Mouse (Mus musculus): ENCODE results near the gene Gm42421. TPM values are rescaled to one million over a fixed set of nuclear protein-coding genes. Genes with fewer than 3 reads are reported as not detected.

The Gm42421 gene
- total RNA-seq, 2 experiments from 2014 or later = 6.0 TPM; not detected in 1

DNA sequence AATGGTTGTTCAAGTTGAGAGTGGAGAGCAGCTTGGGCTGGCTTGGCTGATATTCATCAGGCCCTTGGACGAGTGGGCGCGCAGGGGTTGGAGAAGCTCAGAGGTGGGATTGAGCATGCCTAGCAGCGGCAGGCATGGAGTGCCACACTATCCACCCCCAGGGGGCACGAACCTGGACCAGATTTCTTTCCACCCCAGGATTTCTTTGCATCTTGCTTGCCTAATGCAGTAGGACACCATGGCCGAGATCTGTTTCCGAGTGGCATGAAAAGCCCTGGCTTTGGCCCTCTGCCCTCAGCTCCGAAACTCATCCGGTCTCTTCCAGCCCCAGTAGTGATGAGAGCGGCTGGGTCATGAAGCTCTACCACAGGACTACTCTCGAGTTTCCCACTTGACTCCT, 5.4 kb downstream of the Gm42421 start:
- ATAC-seq (replicated peaks; ENCODE audit: low FRiP score, poor library complexity, severe bottlenecking) = no peak

DNA sequence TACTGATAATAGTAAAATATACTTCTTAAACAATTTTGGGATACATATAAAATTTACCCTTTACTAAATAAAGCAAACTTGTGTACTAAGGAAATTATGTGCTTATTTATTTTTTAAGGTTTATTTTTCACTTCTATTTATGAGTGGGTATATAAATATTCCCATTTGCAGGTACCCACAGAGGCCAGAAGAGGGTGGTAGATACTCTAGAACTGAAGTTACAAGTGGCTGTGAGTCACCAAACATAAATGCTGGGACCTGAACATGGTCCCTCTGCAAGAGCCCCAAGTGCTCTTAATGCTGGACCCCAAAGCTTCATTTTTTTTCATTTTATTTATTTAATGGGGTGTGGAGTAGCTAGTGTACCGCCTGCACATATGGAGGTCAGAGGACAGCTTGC, 5.9 kb downstream of the Gm42421 start:
- no peak for ATAC-seq (replicated peaks; ENCODE audit: low FRiP score, poor library complexity, severe bottlenecking)

DNA sequence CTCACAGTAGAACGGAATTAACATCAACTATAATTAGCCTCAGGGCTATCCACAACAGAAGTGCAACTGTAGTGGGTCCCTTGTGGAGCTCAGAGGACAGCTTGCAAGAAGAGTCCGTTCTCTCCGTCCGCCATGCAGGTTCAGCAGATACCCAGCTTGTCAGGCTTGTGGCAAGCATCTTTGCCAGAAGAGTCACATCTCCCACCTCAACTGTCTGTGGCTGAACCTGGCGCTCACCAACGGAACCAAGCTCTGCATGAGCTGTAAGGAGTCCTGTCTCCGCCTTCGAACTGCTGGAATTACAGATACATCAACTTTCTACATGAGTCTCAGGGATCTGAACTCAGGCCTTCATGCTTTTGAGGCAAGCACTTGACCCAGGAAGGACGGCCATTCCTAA, 8.2 kb downstream of the Gm42421 start:
- ATAC-seq (replicated peaks; ENCODE audit: low FRiP score, poor library complexity, severe bottlenecking) = no peak

DNA sequence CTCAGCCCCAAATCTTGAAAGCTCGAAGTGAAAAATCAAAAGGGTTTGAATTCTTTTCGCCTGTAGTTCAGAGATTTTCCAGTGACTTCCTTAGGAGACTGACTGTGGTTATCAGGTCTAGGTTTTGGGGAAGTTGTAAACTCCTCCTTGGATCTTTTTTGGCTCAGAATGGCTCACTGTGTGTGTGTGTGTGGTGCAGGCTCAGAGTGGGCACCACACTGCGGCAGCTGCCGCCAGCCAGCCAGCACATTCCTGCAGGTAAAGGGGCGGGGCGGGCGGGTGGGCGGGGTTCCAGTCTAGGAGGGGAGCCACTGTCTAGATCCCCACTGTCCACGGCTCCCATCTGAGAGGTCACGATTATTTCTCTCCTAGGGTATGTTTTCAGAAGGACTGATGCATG, 13.6 kb downstream of the Gm42421 start:
- ATAC-seq (replicated peaks; ENCODE audit: low FRiP score, poor library complexity, severe bottlenecking) = no peak

DNA sequence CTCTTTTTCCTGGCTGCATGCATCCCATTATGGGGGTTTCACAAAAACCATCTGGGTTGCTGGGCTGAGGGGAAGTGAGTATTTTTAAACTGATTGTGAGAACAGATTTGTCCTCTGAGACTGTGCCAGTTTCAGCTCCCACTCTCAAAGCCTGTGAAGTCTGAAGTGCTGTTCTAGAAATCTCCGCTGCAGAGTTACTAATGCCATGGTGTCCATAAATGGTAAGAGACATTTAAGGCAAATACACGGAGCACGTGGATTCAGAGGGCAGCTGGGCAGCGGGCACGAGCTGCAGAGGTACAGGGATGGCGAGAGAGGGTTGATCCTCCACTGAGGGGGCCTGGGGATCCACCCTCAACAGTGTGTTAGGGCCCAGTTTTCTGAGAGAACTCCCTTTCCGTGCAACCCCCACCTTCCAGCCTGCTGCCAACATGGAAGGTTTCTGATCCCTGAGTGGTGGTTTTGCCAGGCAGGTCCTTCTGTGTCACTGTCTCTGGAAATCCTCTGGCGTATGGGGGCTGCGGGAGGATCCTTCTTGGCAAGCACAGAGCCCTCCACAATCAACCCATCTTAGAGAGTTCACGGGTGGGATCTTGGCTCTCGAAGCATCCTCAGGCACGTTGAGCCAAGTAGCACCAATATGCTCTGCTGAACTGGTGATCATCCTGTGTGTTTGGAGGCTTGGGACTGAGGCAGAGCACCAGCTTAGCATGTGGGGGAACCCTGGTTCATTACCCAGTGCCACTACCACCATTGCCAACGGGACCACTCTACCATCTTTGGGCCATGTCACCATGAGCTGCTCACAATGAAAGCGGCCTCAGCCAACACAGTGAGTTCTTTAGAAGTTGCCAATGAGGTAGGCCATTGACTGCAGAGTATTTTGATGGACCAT, 15.5 kb downstream of the Gm42421 start:
- no peak for ATAC-seq (replicated peaks; ENCODE audit: low FRiP score, poor library complexity, severe bottlenecking)

DNA sequence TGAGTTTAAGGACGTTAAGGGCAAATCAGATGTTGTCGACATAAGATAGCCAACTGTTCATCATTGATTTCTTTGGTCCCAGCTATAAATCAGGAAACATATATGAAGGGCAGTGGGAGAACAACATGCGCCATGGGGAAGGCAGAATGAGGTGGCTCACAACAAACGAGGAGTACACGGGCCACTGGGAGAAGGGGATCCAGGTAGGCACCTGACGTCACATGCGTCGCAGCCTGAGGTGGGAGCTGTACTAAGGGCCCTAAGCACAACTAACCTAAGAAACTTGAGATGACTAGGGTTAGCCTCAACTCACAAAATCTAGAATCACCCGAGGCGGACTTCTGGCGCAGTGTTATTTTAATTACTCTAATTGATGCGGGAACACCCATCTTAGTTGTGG, 20.4 kb downstream of the Gm42421 start:
- no peak for ATAC-seq (replicated peaks; ENCODE audit: low FRiP score, poor library complexity, severe bottlenecking)

DNA sequence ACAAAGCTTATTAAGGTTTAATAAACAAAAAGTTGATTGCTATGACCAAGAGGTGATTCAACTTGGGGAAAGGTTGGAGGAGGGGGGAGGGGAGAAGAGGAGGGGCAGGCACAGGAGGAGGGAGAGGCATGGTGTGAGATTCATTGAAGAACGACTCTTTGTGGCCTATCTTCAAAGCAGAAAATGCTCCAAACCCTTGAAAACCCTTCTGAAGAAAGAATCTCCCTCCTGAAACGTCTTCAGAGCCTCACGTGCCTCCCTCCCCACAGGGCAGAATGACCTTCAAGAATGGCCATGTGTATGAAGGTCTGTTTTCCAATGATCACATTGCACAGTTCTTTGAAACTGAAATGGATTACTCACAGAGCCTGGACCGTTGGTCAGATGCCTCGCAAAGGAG, 22.0 kb downstream of the Gm42421 start:
- ATAC-seq (replicated peaks; ENCODE audit: low FRiP score, poor library complexity, severe bottlenecking) = no peak

DNA sequence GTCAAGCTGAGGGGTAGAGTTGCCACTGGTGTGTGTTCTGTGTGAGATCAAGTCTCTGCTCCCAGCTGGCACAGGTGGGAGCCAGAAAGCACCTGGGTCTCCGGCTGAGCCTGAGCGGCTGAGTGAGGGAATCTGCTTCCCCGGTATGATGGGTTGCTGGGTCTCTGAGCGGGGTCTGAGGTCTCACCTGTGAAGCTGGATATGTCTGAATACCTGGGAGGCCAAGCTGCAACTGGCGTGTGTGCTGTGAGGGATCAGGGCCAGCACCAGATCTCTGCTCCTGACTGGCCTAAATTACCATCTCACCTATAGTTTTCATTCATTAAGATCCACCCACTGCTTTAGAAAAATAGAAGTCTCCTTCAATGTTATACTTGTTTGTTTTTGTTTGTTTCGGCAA, 29.1 kb downstream of the Gm42421 start:
- ATAC-seq (replicated peaks; ENCODE audit: low FRiP score, poor library complexity, severe bottlenecking) = no peak

DNA sequence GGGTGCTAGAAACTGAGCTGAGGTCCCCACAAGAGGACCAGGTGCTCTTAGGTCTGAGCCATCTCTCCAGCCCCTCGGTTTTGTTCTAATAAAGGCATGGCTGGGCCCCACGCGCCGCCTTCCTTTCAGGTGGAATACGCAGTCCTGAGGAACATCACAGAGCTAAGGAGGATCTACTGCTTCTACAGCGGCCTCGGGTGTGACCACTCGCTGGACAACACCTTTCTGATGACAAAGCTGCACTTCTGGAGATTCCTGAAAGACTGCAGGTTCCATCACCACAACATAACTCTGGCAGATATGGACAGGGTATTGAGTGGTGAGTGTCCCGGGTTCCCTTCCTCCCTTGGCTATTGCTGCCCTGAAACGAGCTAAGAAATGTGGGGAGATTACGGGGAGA, 31.6 kb downstream of the Gm42421 start:
- ATAC-seq (replicated peaks; ENCODE audit: low FRiP score, poor library complexity, severe bottlenecking) = no peak

DNA sequence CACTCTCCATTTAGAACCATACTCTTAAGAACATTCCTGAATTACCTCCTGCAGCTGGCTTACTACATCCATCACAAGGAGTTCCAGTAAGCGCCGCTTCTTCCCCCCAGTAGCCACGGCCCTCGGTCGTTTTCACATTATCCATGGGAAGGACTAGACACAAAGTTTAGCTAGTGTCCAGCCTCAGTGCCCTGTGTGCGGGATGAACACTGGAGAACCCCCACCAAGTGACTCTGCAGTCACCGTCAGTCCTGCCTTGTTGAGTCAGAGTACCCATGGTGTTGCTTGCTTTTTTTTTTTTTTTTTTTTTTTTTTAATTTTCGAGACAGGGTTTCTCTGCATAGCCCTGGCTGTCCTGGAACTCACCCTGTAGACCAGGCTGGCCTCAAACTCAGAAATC, 33.2 kb downstream of the Gm42421 start:
- ATAC-seq (replicated peaks; ENCODE audit: low FRiP score, poor library complexity, severe bottlenecking) = no peak

DNA sequence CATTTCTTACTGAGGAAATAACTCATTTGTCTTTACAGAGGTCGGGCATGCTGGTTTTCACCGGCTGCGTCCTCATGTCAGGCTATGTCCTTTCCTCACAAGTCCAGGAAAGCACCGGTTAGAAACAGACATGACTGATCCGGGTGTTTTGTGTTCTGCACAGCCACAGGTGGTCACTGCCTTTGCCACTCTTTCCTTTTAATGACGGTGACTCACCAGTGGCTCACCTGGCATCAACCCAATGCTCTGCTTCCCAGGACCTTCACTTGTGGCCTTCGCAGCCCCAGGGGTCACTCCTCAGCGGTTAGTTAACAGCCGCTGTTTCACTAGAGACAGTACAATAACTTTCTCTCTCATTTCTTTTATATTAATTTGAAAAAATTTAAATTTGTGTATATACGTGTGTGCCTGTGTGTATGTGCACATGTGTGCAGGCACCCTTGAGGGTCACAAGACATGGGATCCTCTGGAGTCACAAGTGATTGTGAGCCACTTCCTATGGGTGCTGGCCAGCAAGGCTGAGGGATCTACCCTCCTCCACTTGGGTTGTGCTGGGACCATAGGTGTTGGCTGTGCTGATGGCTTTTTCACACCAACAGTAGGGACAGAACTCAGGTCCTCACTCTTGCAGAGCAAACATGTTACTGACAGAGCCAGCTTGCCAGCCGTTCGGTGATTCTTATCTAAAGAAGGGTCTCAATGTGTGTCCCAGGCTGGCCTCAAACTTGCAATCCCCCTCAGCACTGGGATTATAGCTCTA, 37.8 kb downstream of the Gm42421 start:
- no peak for ATAC-seq (replicated peaks; ENCODE audit: low FRiP score, poor library complexity, severe bottlenecking)

DNA sequence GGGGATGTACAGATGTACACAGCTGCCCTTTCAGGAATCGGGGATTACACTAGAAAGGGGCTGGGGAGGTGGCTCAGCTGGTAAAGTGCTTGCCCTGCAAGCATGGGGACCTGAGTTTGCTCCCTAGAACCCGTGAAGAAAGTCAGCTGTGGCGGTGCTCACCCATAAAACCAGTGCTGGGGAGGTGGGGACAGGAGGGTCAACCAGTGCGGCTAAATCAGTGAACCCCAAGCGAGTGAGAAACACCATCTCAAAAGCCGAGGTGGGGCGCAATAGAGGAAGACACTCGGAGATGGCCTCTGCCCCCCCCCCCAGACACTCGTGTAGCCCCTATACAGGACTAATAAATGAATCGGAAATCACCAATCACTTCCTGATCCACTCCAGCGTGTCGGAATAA, 38.7 kb downstream of the Gm42421 start:
- no peak for ATAC-seq (replicated peaks; ENCODE audit: low FRiP score, poor library complexity, severe bottlenecking)

DNA sequence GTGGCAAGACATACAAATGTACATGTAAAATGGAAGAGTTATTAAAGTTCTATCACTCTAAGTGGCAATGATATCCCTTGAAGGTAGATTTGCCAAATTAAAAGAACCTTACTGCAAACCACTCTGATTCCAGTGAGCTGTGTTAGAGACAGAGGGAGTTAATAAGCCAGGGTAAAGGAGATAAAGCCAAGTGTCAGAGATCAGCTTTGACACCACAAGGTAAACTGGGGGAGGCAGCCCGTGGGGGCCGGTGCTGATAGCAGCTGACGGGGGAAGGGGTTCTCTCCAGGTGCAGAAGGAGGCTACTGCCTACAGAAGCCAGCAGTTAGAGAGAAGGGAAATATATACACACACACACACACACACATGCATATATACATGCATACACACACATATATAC, 44.7 kb downstream of the Gm42421 start:
- no peak for ATAC-seq (replicated peaks; ENCODE audit: low FRiP score, poor library complexity, severe bottlenecking)

DNA sequence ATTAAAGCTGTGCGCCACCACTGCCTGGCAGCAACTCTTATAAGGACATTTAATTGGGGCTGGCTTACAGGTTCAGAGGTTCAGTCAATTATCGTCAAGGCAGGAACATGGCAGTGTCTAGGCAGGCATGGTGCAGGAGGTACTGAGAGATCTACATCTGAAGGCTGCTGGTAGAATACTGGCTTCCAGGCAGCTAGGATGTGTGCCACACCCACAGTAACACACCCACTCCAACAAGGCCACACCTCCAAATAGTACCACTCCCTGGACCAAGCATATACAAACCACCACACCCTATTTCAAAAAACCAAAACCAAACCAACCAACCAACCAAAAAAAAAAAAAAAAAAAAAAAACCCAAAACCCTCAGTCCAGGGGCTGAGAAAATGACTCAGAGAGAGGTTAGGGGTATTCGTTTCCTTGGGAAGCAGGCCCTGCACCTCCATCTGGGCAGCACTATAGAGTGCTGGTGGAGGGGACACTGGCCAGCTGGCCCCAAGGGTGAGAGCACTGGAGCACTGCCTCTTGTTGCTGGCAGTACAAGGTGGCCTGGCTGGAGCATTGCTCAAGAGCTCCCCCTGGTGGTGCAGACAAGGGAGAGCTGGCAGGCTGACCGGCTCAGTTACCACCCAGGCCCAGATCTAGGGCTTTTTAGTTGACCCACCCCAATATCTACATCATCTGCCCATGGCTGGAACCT, 47.1 kb downstream of the Gm42421 start:
- peak; percentile 73 for ATAC-seq (replicated peaks; ENCODE audit: low FRiP score, poor library complexity, severe bottlenecking)

DNA sequence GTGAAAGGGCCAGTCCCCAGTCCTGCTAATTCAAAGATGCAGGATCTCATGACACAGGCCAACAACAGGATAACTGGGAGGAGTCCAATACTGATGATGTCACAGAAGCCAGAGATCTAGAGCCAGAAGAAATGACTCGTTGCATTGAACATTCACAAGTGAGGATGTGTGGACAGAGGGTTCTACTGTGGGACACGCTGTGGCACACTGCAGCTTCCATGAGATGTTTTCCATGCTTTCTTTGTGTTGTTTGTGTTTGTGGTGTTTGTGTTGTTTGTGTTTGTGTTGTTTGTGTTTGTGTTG, 47.6 kb downstream of the Gm42421 start:
- ATAC-seq (replicated peaks; ENCODE audit: low FRiP score, poor library complexity, severe bottlenecking) = peak; percentile 60

DNA sequence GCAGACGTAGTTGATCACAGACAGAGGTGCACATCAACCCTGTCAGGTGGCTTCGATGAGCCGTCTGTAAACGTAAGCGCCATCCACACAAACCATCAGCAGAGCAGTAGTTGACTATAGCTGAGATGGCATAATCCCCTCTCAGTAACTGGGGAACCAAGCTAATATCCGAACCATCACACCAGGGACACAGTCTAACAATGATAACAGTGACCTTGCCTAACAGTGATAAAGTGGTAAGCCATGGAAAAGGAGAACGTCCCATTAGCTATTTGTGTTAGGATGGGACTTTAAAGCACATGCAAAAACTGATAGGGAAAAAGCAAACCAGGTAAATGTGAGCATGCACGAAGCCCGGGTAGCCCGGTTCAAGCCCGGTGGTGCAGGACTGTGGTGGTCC, 48.3 kb downstream of the Gm42421 start:
- 0 out of 2 replicates have a peak, but pooled peaks have one; percentile 7 for ATAC-seq (replicated peaks; ENCODE audit: low FRiP score, poor library complexity, severe bottlenecking)

DNA sequence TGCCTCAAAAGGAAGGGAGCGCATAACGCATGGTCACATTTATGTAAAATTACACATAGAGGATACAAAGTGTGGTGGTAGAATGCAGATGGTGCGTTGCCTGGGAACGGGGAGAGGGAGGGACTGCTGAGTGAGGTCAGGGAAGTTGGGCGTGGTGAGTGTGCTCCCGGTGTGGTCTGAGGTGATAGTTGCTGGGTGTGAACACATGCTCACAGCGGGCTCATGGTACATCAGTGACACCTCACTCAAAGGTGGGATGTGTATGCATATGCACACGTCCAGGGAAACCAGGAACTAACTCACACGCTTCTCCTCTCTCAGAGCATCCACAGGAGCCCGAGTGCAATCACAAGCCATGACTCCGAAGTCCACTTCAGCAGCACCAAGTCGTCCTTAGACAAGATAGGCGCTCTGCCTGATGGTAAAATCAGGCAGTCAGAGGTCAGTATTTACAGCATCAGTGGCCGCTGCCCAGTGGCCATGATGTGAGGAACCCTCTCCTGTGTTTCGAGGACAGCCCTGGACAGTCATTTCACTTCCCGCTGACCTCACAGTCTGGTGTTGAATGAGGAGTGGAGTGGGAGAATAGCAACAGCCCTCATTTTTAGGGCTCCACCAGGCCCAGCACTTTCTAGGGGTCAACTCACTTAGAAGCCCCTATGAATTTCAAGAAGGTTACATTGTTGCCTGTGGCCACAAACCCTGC, 48.9 kb downstream of the Gm42421 start:
- peak; percentile 89 for ATAC-seq (replicated peaks; ENCODE audit: low FRiP score, poor library complexity, severe bottlenecking)

DNA sequence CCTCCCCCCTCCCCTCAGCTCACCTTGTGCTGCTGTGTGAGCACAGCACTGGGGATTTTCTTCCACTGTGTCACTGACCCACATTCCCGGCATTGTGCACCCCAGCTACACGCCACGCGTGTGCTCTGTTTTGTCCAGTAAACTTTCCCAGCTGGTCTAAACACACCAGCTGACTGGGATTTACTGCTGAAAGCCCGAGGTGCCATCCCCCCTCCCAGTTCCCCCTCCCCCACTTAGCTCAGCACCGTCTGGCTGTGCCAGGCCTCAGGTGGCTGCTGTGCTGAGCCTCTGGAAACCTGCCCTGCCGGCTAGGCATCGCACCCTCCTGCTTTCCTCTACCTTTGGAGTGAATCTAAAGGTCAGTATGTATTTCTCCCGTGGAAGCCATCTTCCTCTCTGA, 52.9 kb downstream of the Gm42421 start:
- no peak for ATAC-seq (replicated peaks; ENCODE audit: low FRiP score, poor library complexity, severe bottlenecking)

DNA sequence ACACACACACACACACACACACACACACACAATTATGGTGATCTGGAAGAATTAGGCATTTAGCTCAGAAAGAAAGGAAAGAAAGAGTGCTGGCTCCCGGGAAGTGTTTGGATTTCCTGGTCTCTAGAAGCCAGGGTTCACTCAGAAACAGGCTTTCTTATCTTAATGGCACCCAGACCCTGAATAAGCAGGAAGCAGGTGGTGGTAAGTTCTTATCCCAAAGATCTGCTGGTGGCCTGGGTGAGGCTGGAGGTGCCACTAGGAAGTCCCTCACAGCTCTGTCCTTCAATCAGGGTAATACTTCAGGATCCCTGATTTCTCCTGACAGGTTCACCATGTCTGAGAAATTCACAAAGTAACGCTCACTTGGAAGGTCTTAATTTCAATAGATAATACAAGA, 54.4 kb downstream of the Gm42421 start:
- ATAC-seq (replicated peaks; ENCODE audit: low FRiP score, poor library complexity, severe bottlenecking) = no peak

DNA sequence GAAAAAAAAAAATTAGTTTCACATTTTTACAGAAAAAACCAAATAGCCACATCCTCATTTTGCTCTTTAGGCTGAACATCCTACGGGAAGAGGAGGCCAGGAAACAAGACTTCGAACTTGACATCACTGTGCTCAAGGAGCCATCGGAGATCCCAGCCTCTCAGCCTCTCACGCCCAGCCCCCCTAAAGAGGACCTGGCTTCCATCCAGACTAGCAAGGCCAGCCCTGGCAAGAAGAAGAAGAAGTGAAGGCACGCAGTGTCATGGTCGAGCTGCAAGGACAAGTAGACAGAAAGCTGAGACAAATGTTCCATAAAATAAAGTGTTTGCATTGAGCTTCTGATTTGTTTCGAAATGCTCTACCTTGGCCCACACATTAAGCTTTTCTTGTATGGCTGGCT, 57.4 kb downstream of the Gm42421 start:
- no peak for ATAC-seq (replicated peaks; ENCODE audit: low FRiP score, poor library complexity, severe bottlenecking)
